ENCODE assay signal across 10 mouse cellular contexts in the genomic region with DNA sequence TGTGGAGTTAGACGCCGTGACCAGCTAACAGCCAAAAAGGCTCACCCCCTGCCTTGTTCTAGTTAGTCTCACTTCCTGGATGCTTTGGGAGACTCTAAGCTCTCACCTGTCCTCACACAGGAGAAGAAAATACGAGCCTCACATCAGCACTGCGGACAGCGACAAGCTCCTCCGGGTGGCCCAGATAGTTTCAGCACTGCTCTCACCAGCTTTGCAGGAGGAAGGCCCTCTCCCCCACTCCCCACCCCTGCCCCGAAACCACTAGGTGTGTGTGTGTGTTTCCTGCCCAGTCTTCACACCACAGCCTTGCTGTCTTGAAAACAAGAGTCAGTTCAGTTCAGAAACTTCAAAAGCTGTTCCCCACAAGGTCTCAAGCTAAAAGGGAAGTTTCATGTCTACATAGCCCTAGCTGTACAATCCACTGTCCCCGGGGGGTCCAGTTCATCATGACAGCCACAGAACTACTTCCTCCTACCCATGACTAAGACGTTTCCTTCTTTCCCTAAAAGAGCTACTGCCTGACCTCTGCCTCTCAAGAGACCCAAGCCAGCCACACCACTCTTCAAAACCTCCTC. TPM values are rescaled to one million over a fixed set of nuclear protein-coding genes. Genes with fewer than 3 reads are reported as not detected.
DNase-seq lines count a peak whose midpoint lies in the region; ATAC-seq lines count a peak whose summit lies in the region.
"Had no signal": no experiment of that assay in that cellular context is flagged by ENCODE, and none has a peak within 500 bp of the region (broad histone marks: within the 10 kb centered on the region; RNA-seq: fewer than 3 reads in every experiment).

No protein-coding gene starts in this region.

- H3K27me3 ChIP-seq in heart, embryonic 10.5 days (ENCODE audit: insufficient read depth, poor library complexity, severe bottlenecking) = peaks cover 62% of the 10 kb centered on the region
- no peaks in the 10 kb centered on the region for H3K27me3 ChIP-seq in midbrain, embryonic 11.5 days (ENCODE audit: control insufficient read depth, insufficient read depth, low read length)
- no peaks in the 10 kb centered on the region for H3K27me3 ChIP-seq in midbrain, embryonic 14.5 days (ENCODE audit: control insufficient read depth, insufficient read depth, low read length)
- peaks cover 16% of the 10 kb centered on the region for H3K27me3 ChIP-seq in limb, embryonic 11.5 days (ENCODE audit: control insufficient read depth, insufficient read depth, low read length)
- H3K27me3 ChIP-seq in hindbrain, embryonic 12.5 days = no peaks in the 10 kb centered on the region

- DNase-seq in heart, embryonic 10.5 days (ENCODE audit: low spot score) = peak; percentile 85
- no peak for DNase-seq in heart, postnatal 25 days (ENCODE audit: low spot score)
- DNase-seq in midbrain, embryonic 11.5 days (ENCODE audit: low spot score, missing footprints) = peak; percentile 83
- no peak for DNase-seq in midbrain, embryonic 14.5 days
- peak; percentile 54 for DNase-seq in R1 (ENCODE audit: low read depth, low spot score)
- peak; percentile 82 for DNase-seq in limb, embryonic 11.5 days (ENCODE audit: low spot score)
- no peak for DNase-seq in cerebellum, adult 9-11 months
- DNase-seq: kidney, adult 18-20 months had no signal

- H3K4me2 ChIP-seq in midbrain, embryonic 11.5 days = no peak overlapping the region
- no peak overlapping the region for H3K4me2 ChIP-seq in midbrain, embryonic 14.5 days (ENCODE audit: low read length)
- H3K4me2 ChIP-seq in limb, embryonic 11.5 days (ENCODE audit: low read depth, severe bottlenecking) = no peak overlapping the region
- H3K4me2 ChIP-seq in hindbrain, embryonic 12.5 days (replicated peaks) = no peak overlapping the region

- no peak overlapping the region for H3K9ac ChIP-seq in midbrain, embryonic 11.5 days (ENCODE audit: low read length)
- H3K9ac ChIP-seq in midbrain, embryonic 14.5 days (replicated peaks; ENCODE audit: low read length) = no peak overlapping the region
- no peak overlapping the region for H3K9ac ChIP-seq in limb, embryonic 11.5 days (ENCODE audit: low read length)
- H3K9ac ChIP-seq in hindbrain, embryonic 12.5 days = no peak overlapping the region

- H3K4me3 ChIP-seq in heart, embryonic 10.5 days = no peak overlapping the region
- H3K4me3 ChIP-seq in midbrain, embryonic 11.5 days (ENCODE audit: low read depth, low read length) = no peak overlapping the region
- no peak overlapping the region for H3K4me3 ChIP-seq in midbrain, embryonic 14.5 days (replicated peaks; ENCODE audit: low read depth, low read length)
- no peak overlapping the region for H3K4me3 ChIP-seq in limb, embryonic 11.5 days (ENCODE audit: low read depth, low read length)
- H3K4me3 ChIP-seq in hindbrain, embryonic 12.5 days = no peak overlapping the region

- intact Hi-C loops in heart, postnatal 25 days (cut with DNase I) = no loop called here

- peaks cover under 1% of the 10 kb centered on the region; the same call in 1 of the 2 replicates for H3K4me1 ChIP-seq in heart, embryonic 10.5 days
- peaks cover 14% of the 10 kb centered on the region for H3K4me1 ChIP-seq in midbrain, embryonic 11.5 days (ENCODE audit: control insufficient read depth, insufficient read depth, low read length)
- H3K4me1 ChIP-seq in midbrain, embryonic 14.5 days (ENCODE audit: control insufficient read depth, insufficient read depth, low read length) = peaks cover 65% of the 10 kb centered on the region
- no peaks in the 10 kb centered on the region for H3K4me1 ChIP-seq in limb, embryonic 11.5 days (ENCODE audit: control insufficient read depth, insufficient read depth, low read length)
- peaks cover 87% of the 10 kb centered on the region for H3K4me1 ChIP-seq in hindbrain, embryonic 12.5 days

- H3K9me3 ChIP-seq in heart, embryonic 10.5 days = no peaks in the 10 kb centered on the region
- no peaks in the 10 kb centered on the region for H3K9me3 ChIP-seq in midbrain, embryonic 11.5 days (ENCODE audit: control insufficient read depth, low read length)
- no peaks in the 10 kb centered on the region for H3K9me3 ChIP-seq in midbrain, embryonic 14.5 days (ENCODE audit: control insufficient read depth, low read length)
- H3K9me3 ChIP-seq in limb, embryonic 11.5 days (ENCODE audit: control insufficient read depth, low read length) = no peaks in the 10 kb centered on the region
- H3K9me3 ChIP-seq in hindbrain, embryonic 12.5 days (replicated peaks) = no peaks in the 10 kb centered on the region

- H3K36me3 ChIP-seq in heart, embryonic 10.5 days = no peaks in the 10 kb centered on the region
- no peaks in the 10 kb centered on the region for H3K36me3 ChIP-seq in midbrain, embryonic 11.5 days (ENCODE audit: control insufficient read depth, insufficient read depth, low read length)
- H3K36me3 ChIP-seq in midbrain, embryonic 14.5 days (ENCODE audit: control insufficient read depth, insufficient read depth, low read length) = no peaks in the 10 kb centered on the region
- no peaks in the 10 kb centered on the region for H3K36me3 ChIP-seq in limb, embryonic 11.5 days (ENCODE audit: control insufficient read depth, insufficient read depth, low read length)
- H3K36me3 ChIP-seq in hindbrain, embryonic 12.5 days = no peaks in the 10 kb centered on the region

- no peak overlapping the region for H3K27ac ChIP-seq in heart, embryonic 10.5 days
- no peak overlapping the region for H3K27ac ChIP-seq in midbrain, embryonic 11.5 days (ENCODE audit: low read depth, low read length)
- H3K27ac ChIP-seq in midbrain, embryonic 14.5 days (replicated peaks; ENCODE audit: low read depth, low read length) = no peak overlapping the region
- no peak overlapping the region for H3K27ac ChIP-seq in limb, embryonic 11.5 days (replicated peaks; ENCODE audit: low read depth, low read length)
- no peak overlapping the region for H3K27ac ChIP-seq in hindbrain, embryonic 12.5 days

- ATAC-seq in midbrain, embryonic 11.5 days (ENCODE audit: low FRiP score) = no peak
- ATAC-seq in midbrain, embryonic 14.5 days (ENCODE audit: low FRiP score, low TSS enrichment) = no peak
- no peak for ATAC-seq in limb, embryonic 11.5 days (ENCODE audit: insufficient number of reproducible peaks, low FRiP score, low TSS enrichment, low read depth)
- no peak for ATAC-seq in hindbrain, embryonic 12.5 days (ENCODE audit: low FRiP score)
- ATAC-seq: CD4-positive, CD25-positive, alpha-beta regulatory T cell, adult 4 months had no signal

- WGBS in heart, embryonic 10.5 days = 30% methylated on average over 9 of the region's 9 CpGs
- whole genome bisulfite sequencing in midbrain, embryonic 11.5 days = 39% methylated on average over 9 of the region's 9 CpGs
- WGBS in midbrain, embryonic 14.5 days = 46% methylated on average over 9 of the region's 9 CpGs
- 30% methylated on average over 9 of the region's 9 CpGs for WGBS in limb, embryonic 11.5 days
- 45% methylated on average over 9 of the region's 9 CpGs for WGBS in hindbrain, embryonic 12.5 days

RNA-seq across cellular contexts. Expression of a gene that starts 7.6 kb away (rescaled TPM):
- 0.22 and 0.84 TPM in 2 replicates for polyA plus RNA-seq in heart, embryonic 10.5 days (2016; fragmentation: Nextera tagmentation; extraction: Ambion mirVana)
- under 1 TPM; 0.20 to 0.34 TPM for total RNA-seq in heart, postnatal 25 days (2021)
- polyA plus RNA-seq in midbrain, embryonic 11.5 days (2014; fragmentation: Nextera tagmentation; extraction: Ambion mirVana) = 16.4 and 19.2 TPM in 2 replicates
- 37.8 and 48.6 TPM in 2 replicates for polyA plus RNA-seq in midbrain, embryonic 14.5 days (2014; fragmentation: Nextera tagmentation; extraction: Ambion mirVana)
- polyA plus RNA-seq in limb, embryonic 11.5 days (2014; fragmentation: Nextera tagmentation; extraction: Ambion mirVana) = 0.99 and 1.4 TPM in 2 replicates
- 50.6 and 50.7 TPM in 2 replicates for polyA plus RNA-seq in hindbrain, embryonic 12.5 days (2016; fragmentation: Nextera tagmentation; extraction: Ambion mirVana)
- polyA plus RNA-seq: CD4-positive, CD25-positive, alpha-beta regulatory T cell, adult 4 months had no signal

Comparison
In these comparisons a context has a peak if more than half of its experiments do, and no peak if none do; other contexts are left out.
1. DNase-seq: peak in heart, embryonic 10.5 days (single experiment), midbrain, embryonic 11.5 days (single experiment), R1 (single experiment) and limb, embryonic 11.5 days (single experiment); none in heart, postnatal 25 days (single experiment), midbrain, embryonic 14.5 days (single experiment) and cerebellum, adult 9-11 months (single experiment).